Mouse (Mus musculus) spleen, adult 2 months (tissue): Measurements from ENCODE around the gene Slc35d3.

ENCODE experiments used
- CTCF ChIP-seq: fragments of 200-500 bp; IDR thresholded peaks from 2 replicates; pipeline ENCODE4 v1.5.1; 2011; ENCODE audit warnings: mild to moderate bottlenecking, inconsistent platforms; ENCODE audit not compliant: insufficient read depth, insufficient read length, insufficient replicate concordance; ENCODE audit errors: extremely low read depth
- POLR2A ChIP-seq: fragments of 200-500 bp; IDR thresholded peaks from 2 replicates; pipeline ENCODE4 v1.6.1; 2011; ENCODE audit warnings: low read depth, low read length, inconsistent platforms

GRCm38 (mm10) chr10:19852776-19853175 lies 1.5 kb upstream of the Slc35d3 start:
- TF ChIP-seq POLR2A (no peak), CTCF (no peak)
